Mouse (Mus musculus) MEL (cell line): ENCODE measurements around the gene Gm4141. TPM values are rescaled to one million over a fixed set of nuclear protein-coding genes. Genes with fewer than 3 reads are reported as not detected.
"Not testable (repeated sequence)": the region's sequence is repeated elsewhere in the genome, so short reads cannot be mapped to it uniquely, and the experiment has no call there.

ENCODE experiments used
- DNase-seq: peaks from one replicate; pipeline ENCODE4 v3.0.0; 2011; ENCODE audit warnings: low read depth, low spot score
- H3K27ac ChIP-seq: 2 replicates; pipeline ENCODE4 v1.5.1; 2012; ENCODE audit warnings: low read depth, mild to moderate bottlenecking, control low read depth, low read length, moderate library complexity; ENCODE audit not compliant: control insufficient read depth
- H3K27me3 ChIP-seq, 2 experiments: fragments of 150-350 bp in 1 of 2; sonication (generic) in 1 of 2; 2 replicates each; pipeline ENCODE4 v1.6.1; 2012; ENCODE audit warnings: low read length in 2 of 2, mild to moderate bottlenecking in 2 of 2, improper control_type of control experiment in 1 of 2, moderate library complexity in 1 of 2; ENCODE audit not compliant: insufficient read depth in 2 of 2, control insufficient read depth in 1 of 2
- H3K36me3 ChIP-seq, 2 experiments: 2 replicates each; pipeline ENCODE4 v1.6.1; 2012 to 2014; ENCODE audit warnings: low read length in 2 of 2, improper control_type of control experiment in 1 of 2, inconsistent platforms in 1 of 2, mild to moderate bottlenecking in 1 of 2; ENCODE audit not compliant: insufficient read depth in 2 of 2, control insufficient read depth in 1 of 2
- H3K4me1 ChIP-seq, 2 experiments: fragments of 150-350 bp in 1 of 2; sonication (generic) in 1 of 2; 2 replicates each; pipeline ENCODE4 v1.6.1; 2012; ENCODE audit warnings: low read length in 2 of 2, improper control_type of control experiment in 1 of 2, mild to moderate bottlenecking in 1 of 2; ENCODE audit not compliant: insufficient read depth in 2 of 2, control insufficient read depth in 1 of 2
- H3K4me3 ChIP-seq, 2 experiments: fragments of 150-350 bp in 1 of 2; sonication (generic) in 1 of 2; 2 replicates each; pipeline ENCODE4 v1.5.1; 2012; ENCODE audit warnings: low read depth in 2 of 2, low read length in 2 of 2, mild to moderate bottlenecking in 2 of 2, moderate library complexity in 2 of 2, control low read depth in 1 of 2, improper control_type of control experiment in 1 of 2; ENCODE audit not compliant: control insufficient read depth in 1 of 2, insufficient read depth in 1 of 2
- H3K79me2 ChIP-seq: 2 replicates; pipeline ENCODE4 v1.6.1; 2012; ENCODE audit warnings: mild to moderate bottlenecking, low read length, moderate library complexity; ENCODE audit not compliant: control insufficient read depth, poor library complexity, insufficient read depth
- H3K9ac ChIP-seq: 2 replicates; pipeline ENCODE4 v1.6.1; 2012; ENCODE audit warnings: low read depth, mild to moderate bottlenecking, control low read depth, low read length, moderate library complexity; ENCODE audit not compliant: control insufficient read depth, poor library complexity, severe bottlenecking
- H3K9me3 ChIP-seq: fragments of 150-350 bp; sonication (generic); replicated peaks from 2 replicates; pipeline ENCODE4 v1.6.1; 2012; ENCODE audit warnings: mild to moderate bottlenecking, low read length, improper control_type of control experiment, moderate library complexity; ENCODE audit not compliant: insufficient read depth
- polyA plus RNA-seq, 2 experiments: library from polyadenylated mRNA; stranded (reverse) in 1 of 2; unstranded in 1 of 2; fragments of >175 nt in 1 of 2; fragments of >200 nt in 1 of 2; gene quantifications; 2 replicates each; pipeline versions ENCODE4 v1.2.1 to v1.2.4; 2012; ENCODE audit warnings: low replicate concordance in 2 of 2, low read depth in 1 of 2; ENCODE audit not compliant: insufficient read length in 2 of 2, insufficient read depth in 1 of 2, missing spikeins in 1 of 2
- total RNA-seq: library from RNA; depleted of rRNA; stranded (reverse); fragments of 300-350 nt; gene quantifications from 2 replicates; pipeline ENCODE4 v1.2.3, GENCODE M21; 2012; rRNA removed

Gm4141 gene
- total RNA-seq (not detected in 2 replicates), polyA plus RNA-seq (not detected)

GRCm38 (mm10) chr7:20576141-20576540 lies at the start of gene Gm4141:
TSS of gene Gm4141 (minus strand) at chr7:20576241.
- not testable (repeated sequence) for H3K4me1 ChIP-seq, DNase-seq, H3K9me3 ChIP-seq, H3K27ac ChIP-seq, H3K4me3 ChIP-seq, H3K79me2 ChIP-seq, H3K36me3 ChIP-seq, H3K27me3 ChIP-seq, H3K9ac ChIP-seq

GRCm38 (mm10) chr7:20598921-20599320 lies 22.9 kb upstream of the Gm4141 start, which contains the start of gene Gm4513:
TSS of gene Gm4513 (minus strand) at chr7:20599021.
- not testable (repeated sequence) for H3K27ac ChIP-seq, H3K79me2 ChIP-seq, H3K27me3 ChIP-seq, H3K9ac ChIP-seq, H3K4me3 ChIP-seq, H3K36me3 ChIP-seq, DNase-seq, H3K9me3 ChIP-seq, H3K4me1 ChIP-seq

- H3K9ac ChIP-seq, H3K27ac ChIP-seq, H3K4me3 ChIP-seq, H3K4me1 ChIP-seq, H3K27me3 ChIP-seq, H3K9me3 ChIP-seq, H3K79me2 ChIP-seq, DNase-seq, H3K36me3 ChIP-seq: not testable (repeated sequence)
Observed at GRCm38 (mm10) chr7:20545657-20546056, 30.4 kb downstream of the Gm4141 start, which contains the start of gene Gm5726. TSS of gene Gm5726 (minus strand) at chr7:20545757.

- DNase-seq, H3K4me1 ChIP-seq, H3K4me3 ChIP-seq, H3K36me3 ChIP-seq, H3K79me2 ChIP-seq, H3K9ac ChIP-seq, H3K27ac ChIP-seq, H3K9me3 ChIP-seq, H3K27me3 ChIP-seq: not testable (repeated sequence)
Observed at GRCm38 (mm10) chr7:20533537-20533936, 42.5 kb downstream of the Gm4141 start, which contains the start of gene Vmn1r104. TSS of gene Vmn1r104 (plus strand) at chr7:20533837.

Other genes starting within 250 kb of the Gm4141 start
- gene Gm4133, start 242.2 kb downstream of the Gm4141 start, total RNA-seq, result not detected in 2 replicates
- gene Gm4133, start 242.2 kb downstream of the Gm4141 start, polyA plus RNA-seq, result not detected
- not detected in 2 replicates for gene Gm5728, start 200.8 kb downstream of the Gm4141 start, total RNA-seq
- not detected for gene Gm5728, start 200.8 kb downstream of the Gm4141 start, polyA plus RNA-seq
- not detected in 2 replicates for gene Vmn1r100, start 158.3 kb downstream of the Gm4141 start, total RNA-seq
- gene Vmn1r100, start 158.3 kb downstream of the Gm4141 start, polyA plus RNA-seq, result not detected
- not detected in 2 replicates for gene Vmn1r101, start 133.6 kb downstream of the Gm4141 start, total RNA-seq
- gene Vmn1r101, start 133.6 kb downstream of the Gm4141 start, polyA plus RNA-seq, result not detected
- not detected in 2 replicates for gene Gm10670, start 101.3 kb downstream of the Gm4141 start, total RNA-seq
- gene Gm10670, start 101.3 kb downstream of the Gm4141 start, polyA plus RNA-seq, result not detected
- gene Vmn1r103, start 65.7 kb downstream of the Gm4141 start, total RNA-seq, result not detected in 2 replicates
- gene Vmn1r103, start 65.7 kb downstream of the Gm4141 start, polyA plus RNA-seq, result not detected
- gene Vmn1r104, start 42.4 kb downstream of the Gm4141 start, total RNA-seq, result not detected in 2 replicates
- gene Vmn1r104, start 42.4 kb downstream of the Gm4141 start, polyA plus RNA-seq, result not detected
- not detected in 2 replicates for gene Gm5726, start 30.5 kb downstream of the Gm4141 start, total RNA-seq
- not detected for gene Gm5726, start 30.5 kb downstream of the Gm4141 start, polyA plus RNA-seq
- gene Gm4513, start 22.8 kb upstream of the Gm4141 start, total RNA-seq, result not detected in 2 replicates
- not detected for gene Gm4513, start 22.8 kb upstream of the Gm4141 start, polyA plus RNA-seq
- not detected in 2 replicates for gene Vmn1r107, start 92.7 kb upstream of the Gm4141 start, total RNA-seq
- gene Vmn1r107, start 92.7 kb upstream of the Gm4141 start, polyA plus RNA-seq, result not detected
- not detected in 2 replicates for gene Vmn1r111, start 127.0 kb upstream of the Gm4141 start, total RNA-seq
- not detected for gene Vmn1r111, start 127.0 kb upstream of the Gm4141 start, polyA plus RNA-seq
- not detected in 2 replicates for gene Gm10668, start 154.4 kb upstream of the Gm4141 start, total RNA-seq
- not detected for gene Gm10668, start 154.4 kb upstream of the Gm4141 start, polyA plus RNA-seq
- not detected in 2 replicates for gene Vmn1r112, start 194.9 kb upstream of the Gm4141 start, total RNA-seq
- gene Vmn1r112, start 194.9 kb upstream of the Gm4141 start, polyA plus RNA-seq, result not detected
- gene Vmn1r113, start 211.0 kb upstream of the Gm4141 start, total RNA-seq, result not detected in 2 replicates
- not detected for gene Vmn1r113, start 211.0 kb upstream of the Gm4141 start, polyA plus RNA-seq
- not detected in 2 replicates for gene Vmn1r114, start 235.9 kb upstream of the Gm4141 start, total RNA-seq
- gene Vmn1r114, start 235.9 kb upstream of the Gm4141 start, polyA plus RNA-seq, result not detected